Mouse (Mus musculus): ENCODE results near the gene Lman2l.

DNA sequence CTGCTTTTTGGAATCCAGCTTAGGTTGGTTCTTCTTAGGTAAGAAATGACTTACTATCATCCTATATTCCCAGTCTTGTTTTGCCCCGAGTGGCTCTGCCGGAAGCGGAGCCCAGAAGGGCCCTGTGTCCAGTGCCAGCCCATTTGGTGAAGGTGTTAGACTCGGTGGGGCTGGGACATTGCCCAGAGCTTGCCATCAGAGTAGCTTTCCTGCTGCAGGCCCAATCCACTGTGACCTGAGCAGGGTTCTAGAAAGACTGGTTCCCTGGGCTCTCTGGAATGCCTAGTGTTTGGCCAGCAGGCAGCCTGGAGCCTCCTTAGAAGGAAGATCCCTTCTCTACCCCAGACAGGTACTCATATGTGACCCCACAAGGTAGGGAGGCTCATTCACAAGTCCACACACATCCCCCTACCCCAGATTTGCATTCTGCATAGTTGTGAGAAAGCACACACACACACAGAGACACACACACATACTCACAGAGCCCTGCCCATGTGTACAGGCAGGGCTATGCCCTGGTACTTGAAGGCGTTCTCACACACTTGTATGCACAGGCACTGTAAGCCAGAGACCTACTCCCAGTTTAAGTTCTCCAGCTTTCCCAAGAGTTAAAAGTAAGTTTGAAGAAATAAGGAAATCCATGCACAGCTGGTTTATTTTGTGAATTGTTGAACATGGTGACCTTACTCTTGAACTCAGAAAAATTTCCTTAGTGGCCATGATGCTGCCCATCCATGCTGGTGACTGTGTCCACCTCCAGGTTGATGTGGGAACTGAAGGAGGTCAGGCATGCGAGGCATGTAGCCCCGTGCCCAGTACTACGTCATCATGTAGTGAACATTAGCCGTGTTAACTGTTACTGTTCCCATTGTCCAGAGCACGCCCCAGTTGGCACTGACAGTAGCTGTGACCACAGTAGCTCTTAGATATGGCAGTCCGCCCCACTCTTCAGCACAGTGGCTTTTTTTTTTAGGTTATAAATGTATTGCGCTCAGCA lies 35.1 kb upstream of the Lman2l start:
- TF ChIP-seq CTCF (IDR thresholded peaks at IDR 0.05; ENCODE audit: extremely low read depth, insufficient read depth, low read length) (no peak), POLR2A (IDR thresholded peaks at IDR 0.05; ENCODE audit: extremely low read depth, insufficient read depth, low read length) (no peak)

Data from cortical plate, adult 2 months (tissue).